Comparison of ENCODE assay signal across 9 mouse cellular contexts in the genomic region with DNA sequence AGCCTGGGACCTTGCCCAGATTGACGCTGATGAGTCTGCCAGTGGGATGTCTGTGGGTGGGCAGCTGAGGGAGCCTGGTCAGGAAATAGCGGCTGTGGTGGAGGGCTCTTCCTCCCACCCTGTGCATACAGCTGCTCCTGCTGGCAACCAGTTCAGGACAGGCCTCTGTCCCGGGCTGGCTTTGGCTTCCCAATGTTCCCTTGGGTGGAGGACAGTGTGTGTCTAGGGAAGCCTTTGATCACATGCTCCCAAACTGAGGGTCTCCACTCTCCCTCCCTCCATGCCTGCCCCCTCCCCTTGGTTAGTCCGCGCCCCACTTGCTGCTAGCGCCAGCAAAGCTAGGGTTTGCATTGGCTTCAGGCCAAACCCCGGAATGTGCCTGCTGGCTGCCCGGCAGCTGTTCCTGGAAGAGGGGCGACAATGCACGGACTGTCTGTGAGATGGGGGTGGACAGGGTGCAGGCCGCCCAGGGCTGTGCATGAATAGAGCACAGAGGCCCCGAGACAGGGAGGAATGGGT. TPM values are rescaled to one million over a fixed set of nuclear protein-coding genes. Genes with fewer than 3 reads are reported as not detected.
DNase-seq lines count a peak whose midpoint lies in the region; ATAC-seq lines count a peak whose summit lies in the region.
"Had no signal": no experiment of that assay in that cellular context is flagged by ENCODE, and none has a peak within 500 bp of the region (broad histone marks: within the 10 kb centered on the region; RNA-seq: fewer than 3 reads in every experiment).

No protein-coding gene starts in this region.

- no peaks in the 10 kb centered on the region for H3K36me3 ChIP-seq in embryonic facial prominence, embryonic 14.5 days (ENCODE audit: control insufficient read depth, insufficient read depth, low read length)
- no peaks in the 10 kb centered on the region for H3K36me3 ChIP-seq in limb, embryonic 15.5 days

- peak; percentile 86 for ATAC-seq in embryonic facial prominence, embryonic 14.5 days (ENCODE audit: low read depth)
- peak; percentile 81 for ATAC-seq in limb, embryonic 15.5 days (ENCODE audit: insufficient number of reproducible peaks, low FRiP score, low TSS enrichment, low read depth)

- DNase-seq in kidney, postnatal 10 days: peak; percentile 70
- no peak for DNase-seq in kidney, adult 18-20 months
- peak; percentile 93 for DNase-seq in embryonic facial prominence, embryonic 14.5 days (ENCODE audit: low spot score)
- peak; percentile 43 to 62 for DNase-seq in heart, postnatal 14 days
- peak; percentile 68 for DNase-seq in right cerebral cortex, postnatal 4 days
- DNase-seq in spleen, postnatal 4 days (ENCODE audit: low spot score in 2 of 2): no peak

- WGBS in embryonic facial prominence, embryonic 14.5 days: 17% methylated on average over 12 of the region's 12 CpGs
- 22% methylated on average over 12 of the region's 12 CpGs for WGBS in limb, embryonic 15.5 days

- H3K27ac ChIP-seq in embryonic facial prominence, embryonic 14.5 days (replicated peaks; ENCODE audit: low read depth, low read length): peak overlapping the region; percentile 78
- H3K27ac ChIP-seq in limb, embryonic 15.5 days: peak overlapping the region; percentile 92

- H3K4me1 ChIP-seq in embryonic facial prominence, embryonic 14.5 days (ENCODE audit: control insufficient read depth, insufficient read depth, low read length): peaks cover 41% of the 10 kb centered on the region
- H3K4me1 ChIP-seq in limb, embryonic 15.5 days: peaks cover 64% of the 10 kb centered on the region

- H3K9me3 ChIP-seq in embryonic facial prominence, embryonic 14.5 days (ENCODE audit: control insufficient read depth, low read length): no peaks in the 10 kb centered on the region
- H3K9me3 ChIP-seq in limb, embryonic 15.5 days: no peaks in the 10 kb centered on the region

- peak overlapping the region; percentile 13; the same call in 1 of the 2 replicates for H3K4me2 ChIP-seq in embryonic facial prominence, embryonic 14.5 days (ENCODE audit: low read depth, low read length)
- no peak overlapping the region; the same call in 1 of the 2 replicates for H3K4me2 ChIP-seq in limb, embryonic 15.5 days

- H3K27me3 ChIP-seq in embryonic facial prominence, embryonic 14.5 days (replicated peaks; ENCODE audit: control insufficient read depth, insufficient read depth, low read length): no peaks in the 10 kb centered on the region
- H3K27me3 ChIP-seq in limb, embryonic 15.5 days: no peaks in the 10 kb centered on the region

- H3K9ac ChIP-seq in embryonic facial prominence, embryonic 14.5 days (ENCODE audit: low read depth, low read length): no peak overlapping the region; the same call in 1 of the 2 replicates
- H3K9ac ChIP-seq in limb, embryonic 15.5 days: no peak overlapping the region

- no peak overlapping the region for H3K4me3 ChIP-seq in embryonic facial prominence, embryonic 14.5 days (ENCODE audit: low read depth, low read length)
- H3K4me3 ChIP-seq in limb, embryonic 15.5 days: no peak overlapping the region

- intact Hi-C loops in heart, postnatal 14 days (cut with DNase I): loop anchor here (5.0 kb wide), 1 partner anchor 58 kb away; a partner anchor contains a TSS

RNA-seq across cellular contexts. Expression of a gene that starts 4.4 kb away (rescaled TPM):
- polyA plus RNA-seq in embryonic facial prominence, embryonic 14.5 days (2014; fragmentation: Nextera tagmentation; extraction: Ambion mirVana): 1.9 and 3.9 TPM in 2 replicates
- not detected for total RNA-seq in heart, postnatal 14 days (2021)
- 6.3 and 6.7 TPM in 2 replicates for polyA plus RNA-seq in limb, embryonic 15.5 days (2015; fragmentation: Nextera tagmentation; extraction: Ambion mirVana)
- total RNA-seq: layer of hippocampus, postnatal 25 days had no signal

RNA-seq across cellular contexts. Expression of a gene that starts 11.4 kb away (rescaled TPM):
- polyA plus RNA-seq in embryonic facial prominence, embryonic 14.5 days (2014; fragmentation: Nextera tagmentation; extraction: Ambion mirVana): 319 and 564 TPM in 2 replicates
- total RNA-seq in heart, postnatal 14 days (2021): 1 to 10 TPM; 5.7 to 7.8 TPM
- 136 and 529 TPM in 2 replicates for polyA plus RNA-seq in limb, embryonic 15.5 days (2015; fragmentation: Nextera tagmentation; extraction: Ambion mirVana)
- polyA plus RNA-seq: testis, adult 2 months had no signal

RNA-seq across cellular contexts. Expression of a gene that starts 30.4 kb away (rescaled TPM):
- polyA plus RNA-seq in embryonic facial prominence, embryonic 14.5 days (2014; fragmentation: Nextera tagmentation; extraction: Ambion mirVana): 40.1 and 42.6 TPM in 2 replicates
- total RNA-seq in heart, postnatal 14 days (2021): 10 to 100 TPM; 63.5 to 77.2 TPM
- polyA plus RNA-seq in limb, embryonic 15.5 days (2015; fragmentation: Nextera tagmentation; extraction: Ambion mirVana): 57.3 and 63.3 TPM in 2 replicates

RNA-seq across cellular contexts. Expression of a gene that starts 42.4 kb away (rescaled TPM):
- 342 and 350 TPM in 2 replicates for polyA plus RNA-seq in embryonic facial prominence, embryonic 14.5 days (2014; fragmentation: Nextera tagmentation; extraction: Ambion mirVana)
- 100 to 1,000 TPM; 572 to 613 TPM for total RNA-seq in heart, postnatal 14 days (2021)
- polyA plus RNA-seq in limb, embryonic 15.5 days (2015; fragmentation: Nextera tagmentation; extraction: Ambion mirVana): 392 and 426 TPM in 2 replicates

RNA-seq across cellular contexts. Expression of a gene that starts 47.8 kb away (rescaled TPM):
- polyA plus RNA-seq in embryonic facial prominence, embryonic 14.5 days (2014; fragmentation: Nextera tagmentation; extraction: Ambion mirVana): 0.46 TPM in 1 of 2 replicates, not detected in the other
- total RNA-seq in heart, postnatal 14 days (2021): 1 to 10 TPM; 2.4 to 6.7 TPM
- polyA plus RNA-seq in limb, embryonic 15.5 days (2015; fragmentation: Nextera tagmentation; extraction: Ambion mirVana): not detected in 2 replicates
- polyA plus RNA-seq: testis, adult 2 months had no signal

Comparison
In these comparisons a context has a peak if more than half of its experiments do, and no peak if none do; other contexts are left out.
1. DNase-seq: peak in kidney, postnatal 10 days (single experiment), embryonic facial prominence, embryonic 14.5 days (single experiment), heart, postnatal 14 days (2 of 2) and right cerebral cortex, postnatal 4 days (single experiment); none in kidney, adult 18-20 months (single experiment) and spleen, postnatal 4 days (0 of 2).